Mouse (Mus musculus) CH12.LX (cell line): ENCODE measurements around the gene Polr3gl. TPM values are rescaled to one million over a fixed set of nuclear protein-coding genes. Genes with fewer than 3 reads are reported as not detected.

Experiments
- DNase-seq: peaks from one replicate; pipeline ENCODE4 v3.0.0-alpha.2; 2013; ENCODE audit errors: extremely low read depth
- H3K27ac ChIP-seq: 2 replicates; pipeline ENCODE4 v1.5.1; 2012; ENCODE audit warnings: low read depth, mild to moderate bottlenecking, control low read depth, moderate library complexity; ENCODE audit not compliant: insufficient read depth
- H3K27me3 ChIP-seq: replicated peaks from 2 replicates; pipeline ENCODE3; 2012; ENCODE audit warnings: inconsistent platforms
- H3K36me3 ChIP-seq, 2 experiments: replicated peaks in 1 of 2; 2 replicates each; pipeline versions ENCODE3 to v1.6.1; 2012; ENCODE audit warnings: inconsistent platforms in 1 of 2, low read length in 1 of 2, mild to moderate bottlenecking in 1 of 2, mixed read lengths in 1 of 2, moderate library complexity in 1 of 2; ENCODE audit not compliant: control insufficient read depth in 1 of 2, insufficient read depth in 1 of 2
- H3K4me1 ChIP-seq, 2 experiments: 2 replicates each; pipeline ENCODE4 v1.6.1; 2012; ENCODE audit warnings: inconsistent platforms in 1 of 2, moderate library complexity in 1 of 2; ENCODE audit not compliant: insufficient read depth in 2 of 2, control insufficient read depth in 1 of 2
- H3K4me2 ChIP-seq: 2 replicates; pipeline ENCODE4 v1.6.1; 2012; ENCODE audit warnings: low read depth, mild to moderate bottlenecking, control low read depth; ENCODE audit not compliant: poor library complexity, insufficient read depth, severe bottlenecking
- H3K4me3 ChIP-seq, 3 experiments: fragments of 150-350 bp in 1 of 3; sonication (generic) in 1 of 3; replicated peaks in 1 of 3; 2 replicates each; pipeline versions ENCODE3 to v1.5.1; 2011 to 2012; ENCODE audit warnings: low read depth in 2 of 3, low read length in 2 of 3, mild to moderate bottlenecking in 2 of 3, moderate library complexity in 2 of 3, control low read depth in 1 of 3, improper control_type of control experiment in 1 of 3, inconsistent platforms in 1 of 3, mixed read lengths in 1 of 3; ENCODE audit not compliant: poor library complexity in 1 of 3
- H3K79me2 ChIP-seq: replicated peaks from 2 replicates; pipeline ENCODE4 v1.6.1; 2012; ENCODE audit warnings: mild to moderate bottlenecking, moderate library complexity; ENCODE audit not compliant: control insufficient read depth, poor library complexity, insufficient read depth, severe bottlenecking; ENCODE audit errors: extremely low read depth
- H3K9ac ChIP-seq: 2 replicates; pipeline ENCODE4 v1.6.1; 2012; ENCODE audit warnings: low read depth, mild to moderate bottlenecking, control low read depth, moderate library complexity; ENCODE audit not compliant: insufficient read depth
- H3K9me3 ChIP-seq: replicated peaks from 2 replicates; pipeline ENCODE3; 2012; ENCODE audit warnings: low read length, inconsistent platforms, mixed read lengths
- BHLHE40 ChIP-seq: IDR thresholded peaks from 2 replicates; pipeline ENCODE4 v1.6.1; 2011; ENCODE audit warnings: mild to moderate bottlenecking, low read depth, low read length, improper control_type of control experiment
- CHD1 ChIP-seq: IDR thresholded peaks from 2 replicates; pipeline ENCODE4 v1.6.1; 2012; ENCODE audit warnings: low read depth, low read length, improper control_type of control experiment, inconsistent platforms
- CHD2 ChIP-seq: IDR thresholded peaks from 2 replicates; pipeline ENCODE4 v1.6.1; 2011; ENCODE audit warnings: low read length, improper control_type of control experiment
- E2F4 ChIP-seq: IDR thresholded peaks from 2 replicates; pipeline ENCODE4 v1.6.1; 2011; ENCODE audit warnings: low read depth, low read length, improper control_type of control experiment; ENCODE audit not compliant: insufficient replicate concordance
- ELF1 ChIP-seq: IDR thresholded peaks from 2 replicates; pipeline ENCODE4 v1.6.1; 2014; ENCODE audit warnings: low read depth, mild to moderate bottlenecking, inconsistent platforms, low read length, improper control_type of control experiment
- HCFC1 ChIP-seq: IDR thresholded peaks from 2 replicates; pipeline ENCODE4 v1.6.1; 2012; ENCODE audit warnings: low read depth, mild to moderate bottlenecking, inconsistent platforms, low read length, improper control_type of control experiment
- JUN ChIP-seq: IDR thresholded peaks from 2 replicates; pipeline ENCODE4 v1.6.1; 2011; ENCODE audit warnings: low read depth, mild to moderate bottlenecking, low read length, improper control_type of control experiment, moderate library complexity; ENCODE audit not compliant: insufficient read depth
- JUND ChIP-seq: conservative IDR thresholded peaks from 2 replicates; pipeline ENCODE4 v1.6.1; 2011; ENCODE audit warnings: low read depth, low read length, improper control_type of control experiment
- KAT2A ChIP-seq: IDR thresholded peaks from 2 replicates; pipeline ENCODE4 v1.6.1; 2012; ENCODE audit warnings: low read length, improper control_type of control experiment, inconsistent platforms; ENCODE audit not compliant: insufficient replicate concordance
- MAX ChIP-seq: IDR thresholded peaks from 2 replicates; pipeline ENCODE4 v1.6.1; 2011; ENCODE audit warnings: low read length, improper control_type of control experiment
- MAZ ChIP-seq: IDR thresholded peaks from 2 replicates; pipeline ENCODE4 v1.6.1; 2012; ENCODE audit warnings: low read depth, mild to moderate bottlenecking, inconsistent platforms, low read length, improper control_type of control experiment, moderate library complexity
- MXI1 ChIP-seq: IDR thresholded peaks from 2 replicates; pipeline ENCODE4 v1.6.1; 2011; ENCODE audit warnings: mild to moderate bottlenecking, low read depth, low read length, improper control_type of control experiment
- MYC ChIP-seq: IDR thresholded peaks from 2 replicates; pipeline ENCODE4 v1.6.1; 2011; ENCODE audit warnings: low read depth, mild to moderate bottlenecking, improper control_type of control experiment, low read length
- PAX5 ChIP-seq: IDR thresholded peaks from 2 replicates; pipeline ENCODE4 v1.6.1; 2012; ENCODE audit warnings: low read length, inconsistent platforms, mixed read lengths
- POLR2A ChIP-seq: IDR thresholded peaks from 2 replicates; pipeline ENCODE4 v1.6.1; 2011; ENCODE audit warnings: low read depth, mild to moderate bottlenecking, improper control_type of control experiment, low read length
- POLR2AphosphoS2 ChIP-seq: IDR thresholded peaks from 2 replicates; pipeline ENCODE4 v1.6.1; 2011; ENCODE audit warnings: low read depth, low read length, improper control_type of control experiment
- TBP ChIP-seq: conservative IDR thresholded peaks from 2 replicates; pipeline ENCODE4 v1.6.1; 2011; ENCODE audit warnings: low read depth, low read length, improper control_type of control experiment
- TCF12 ChIP-seq: IDR thresholded peaks from 2 replicates; pipeline ENCODE4 v1.6.1; 2014; ENCODE audit warnings: low read depth, mild to moderate bottlenecking, inconsistent platforms, low read length, improper control_type of control experiment
- UBTF ChIP-seq: IDR thresholded peaks from 2 replicates; pipeline ENCODE4 v1.6.1; 2012; ENCODE audit warnings: low read depth, mild to moderate bottlenecking, inconsistent platforms, low read length, improper control_type of control experiment, moderate library complexity
- USF1 ChIP-seq: IDR thresholded peaks from 2 replicates; pipeline ENCODE4 v1.6.1; 2014; ENCODE audit warnings: low read depth, mild to moderate bottlenecking, inconsistent platforms, low read length, improper control_type of control experiment
- ZKSCAN1 ChIP-seq: IDR thresholded peaks from 2 replicates; pipeline ENCODE4 v1.6.1; 2012; ENCODE audit warnings: low read depth, inconsistent platforms, low read length, improper control_type of control experiment, borderline replicate concordance
- ZMIZ1 ChIP-seq: IDR thresholded peaks from 2 replicates; pipeline ENCODE4 v1.6.1; 2012; ENCODE audit warnings: low read depth, mild to moderate bottlenecking, inconsistent platforms, low read length, improper control_type of control experiment
- dilution Hi-C: fragments of 300-500 bp; cut with MboI; formaldehyde crosslinking; loops from 2 replicates; pipeline ENCODE4 v1.14.3; 2020; ENCODE audit warnings: low sequenced_read_pairs; ENCODE audit not compliant: extremely low pct_unique_long_range_greater_than_20kb, extremely low pct_ligation_motif_present
- in situ Hi-C: fragments of 300-500 bp; cut with MboI; formaldehyde crosslinking; loops from 3 replicates; pipeline ENCODE4 v1.14.3; 2019; ENCODE audit warnings: low sequenced_read_pairs, low pct_ligation_motif_present, low pct_unique_long_range_greater_than_20kb, mixed read lengths
- polyA plus RNA-seq: library from polyadenylated mRNA; unstranded; fragments of >175 nt; gene quantifications from 2 replicates; pipeline ENCODE4 v1.2.1, GENCODE M21; 2012; ENCODE audit warnings: low read depth; ENCODE audit not compliant: insufficient read length
- total RNA-seq, 2 experiments: library from RNA; depleted of rRNA; stranded (reverse); fragments of 300-350 nt in 1 of 2; fragments of >200 nt in 1 of 2; gene quantifications; 2 replicates each; pipeline ENCODE4 v1.2.3; 2012 to 2014

The Polr3gl gene
- total and polyA plus RNA-seq, 3 experiments: 13.7 to 18.8 (median 15.7) TPM

DNA sequence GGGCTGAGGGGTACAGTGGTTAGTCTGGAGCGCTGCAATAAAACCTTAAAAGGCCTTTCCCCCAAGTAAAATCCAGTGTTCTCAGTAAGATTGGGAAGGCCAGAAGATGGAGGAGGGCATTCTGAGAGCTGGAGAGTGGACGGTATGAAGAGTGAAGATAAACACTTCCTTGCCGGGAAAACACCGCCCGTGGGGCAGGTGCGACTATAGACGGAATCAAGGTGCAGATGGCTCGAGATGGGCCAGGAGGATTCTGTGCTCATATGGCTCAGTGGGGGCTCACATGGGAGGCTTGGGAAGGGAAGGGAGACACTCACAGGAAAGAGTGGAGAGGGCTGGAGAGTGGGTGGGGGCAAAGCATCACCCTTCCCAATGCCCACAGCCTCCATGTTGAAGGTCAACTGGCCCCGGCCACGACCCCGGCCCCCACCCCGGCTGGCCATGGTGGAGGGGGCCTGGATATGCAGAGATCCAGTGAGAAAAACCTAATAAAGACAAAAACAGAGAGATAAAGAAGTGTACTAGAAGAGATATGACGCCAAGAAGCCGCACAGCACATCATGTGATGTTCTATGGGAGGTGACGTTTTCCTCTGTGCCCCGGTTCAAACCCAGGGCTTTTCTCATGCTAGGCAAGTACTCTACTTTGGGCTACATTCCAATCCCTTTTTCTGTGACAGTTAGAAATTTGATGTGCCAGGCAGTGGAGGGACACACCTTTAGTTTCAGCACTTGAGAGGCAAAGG, 12.0 kb downstream of the Polr3gl start:
- in situ Hi-C loops: loop anchor here (5.0 kb wide), 1 partner anchor 40 kb away; no protein-coding TSS in a partner anchor
- H3K9ac ChIP-seq: no peak overlapping the region

DNA sequence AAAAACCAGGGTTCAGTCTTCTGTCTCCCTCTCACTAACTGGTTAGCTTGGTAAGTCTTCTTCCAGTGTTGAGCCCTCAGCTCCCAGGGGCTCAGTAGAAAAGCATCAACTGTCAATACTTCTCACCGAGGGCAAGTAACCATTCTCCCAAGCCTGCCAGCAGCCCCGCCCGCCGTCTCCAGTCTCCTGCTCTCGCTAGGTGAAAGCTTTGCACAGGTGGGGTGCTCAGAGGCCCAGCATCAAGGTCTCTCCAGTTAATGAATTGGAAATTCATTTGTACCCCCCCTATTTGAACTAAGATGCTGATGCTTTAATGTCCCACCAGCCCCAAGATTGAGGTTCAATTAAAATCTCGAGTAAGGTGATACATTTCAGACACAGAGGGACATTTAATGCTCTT, 12.8 kb downstream of the Polr3gl start:
- H3K27ac ChIP-seq: no peak overlapping the region
- no peak overlapping the region for H3K4me3 ChIP-seq
- TF ChIP-seq UBTF (no peak), JUN (no peak), USF1 (no peak), KAT2A (no peak), ZMIZ1 (no peak), TBP (no peak), E2F4 (no peak), BHLHE40 (no peak), POLR2A (no peak), MYC (no peak), MXI1 (no peak), POLR2AphosphoS2 (no peak), JUND (no peak), HCFC1 (no peak), PAX5 (no peak)
- H3K9ac ChIP-seq: no peak overlapping the region
- no peaks in the 10 kb centered on the region for H3K27me3 ChIP-seq
- in situ Hi-C loops: loop anchor here (5.0 kb wide), 1 partner anchor 39 kb away; no protein-coding TSS in a partner anchor
- H3K9me3 ChIP-seq: no peaks in the 10 kb centered on the region
- dilution Hi-C loops: no loop called here
- DNase-seq: no peak
- H3K4me2 ChIP-seq: no peak overlapping the region
- H3K79me2 ChIP-seq: no peaks in the 10 kb centered on the region
- H3K4me1 ChIP-seq: peaks cover 5 to 30% of the 10 kb centered on the region in 2 experiments
- H3K36me3 ChIP-seq: peaks cover 0 to 6% of the 10 kb centered on the region in 2 experiments

More for the DNA sequence above, 12.0 kb downstream of the Polr3gl start:
- no peaks in the 10 kb centered on the region for H3K79me2 ChIP-seq
- H3K27ac ChIP-seq: no peak overlapping the region
- no peak overlapping the region for H3K4me2 ChIP-seq
- no peak for DNase-seq
- peaks cover 0 to 8% of the 10 kb centered on the region in 2 experiments for H3K36me3 ChIP-seq
- no peaks in the 10 kb centered on the region for H3K27me3 ChIP-seq
- peaks cover 5 to 29% of the 10 kb centered on the region in 2 experiments for H3K4me1 ChIP-seq
- no peaks in the 10 kb centered on the region for H3K9me3 ChIP-seq
- H3K4me3 ChIP-seq: no peak overlapping the region
- dilution Hi-C loops: no loop called here
- TF ChIP-seq PAX5: no peak
- TF ChIP-seq TCF12: no peak
- TF ChIP-seq MAZ: no peak
- TF ChIP-seq CHD2: no peak
- no peak for TF ChIP-seq ZKSCAN1
- no peak for TF ChIP-seq E2F4
- TF ChIP-seq ELF1: no peak
- TF ChIP-seq CHD1: no peak
- no peak for TF ChIP-seq MAX
